Mouse (Mus musculus) ES-Bruce4 (cell line): ENCODE data around the gene Clrn2. TPM values are rescaled to one million over a fixed set of nuclear protein-coding genes. Genes with fewer than 3 reads are reported as not detected.

Experiments
- H3K27ac ChIP-seq: 2 replicates; pipeline ENCODE4 v1.5.1; 2012; ENCODE audit warnings: low read length, inconsistent platforms; ENCODE audit not compliant: insufficient read depth
- H3K27me3 ChIP-seq: 2 replicates; pipeline ENCODE4 v1.6.1; 2012; ENCODE audit warnings: mild to moderate bottlenecking, low read length, inconsistent platforms; ENCODE audit not compliant: control insufficient read depth, poor library complexity, insufficient read depth, severe bottlenecking
- H3K36me3 ChIP-seq: 2 replicates; pipeline ENCODE4 v1.6.1; 2012; ENCODE audit warnings: inconsistent platforms, mild to moderate bottlenecking, low read length, moderate library complexity; ENCODE audit not compliant: control insufficient read depth, poor library complexity, insufficient read depth, severe bottlenecking
- H3K4me1 ChIP-seq: one replicate; pipeline ENCODE4 v1.8.1; 2011; ENCODE audit warnings: low read length; ENCODE audit not compliant: control insufficient read depth, insufficient read depth
- H3K4me3 ChIP-seq: 2 replicates; pipeline ENCODE4 v1.5.1; 2011; ENCODE audit warnings: low read depth, mild to moderate bottlenecking, low read length
- H3K9ac ChIP-seq: 2 replicates; pipeline ENCODE4 v1.6.1; 2012; ENCODE audit warnings: low read depth, mild to moderate bottlenecking, inconsistent platforms; ENCODE audit not compliant: poor library complexity, severe bottlenecking
- H3K9me3 ChIP-seq: replicated peaks from 2 replicates; pipeline ENCODE4 v1.6.1; 2012; ENCODE audit warnings: mild to moderate bottlenecking, low read length, inconsistent platforms; ENCODE audit not compliant: control insufficient read depth, poor library complexity, insufficient read depth, severe bottlenecking
- CTCF ChIP-seq: IDR thresholded peaks from one replicate; pipeline ENCODE4 v1.8.1; 2011; ENCODE audit warnings: low read depth, low read length
- EP300 ChIP-seq: IDR thresholded peaks from 2 replicates; pipeline ENCODE4 v1.6.1; 2011; ENCODE audit warnings: low read depth, low read length; ENCODE audit not compliant: insufficient read depth
- POLR2A ChIP-seq: IDR thresholded peaks from one replicate; pipeline ENCODE4 v1.8.1; 2011; ENCODE audit warnings: low read length; ENCODE audit not compliant: insufficient read depth
- polyA plus RNA-seq: library from polyadenylated mRNA; stranded (reverse); fragments of >200 nt; gene quantifications from 2 replicates; pipeline ENCODE4 v1.2.4, GENCODE M21; 2011; ENCODE audit warnings: low read depth; ENCODE audit not compliant: missing spikeins, insufficient read depth, insufficient read length

The Clrn2 gene
- polyA plus RNA-seq, 1 experiment = not detected

GRCm38 (mm10) chr5:45497564-45497963, 44.0 kb downstream of the Clrn2 start:
- no peak overlapping the region for H3K27ac ChIP-seq
- TF ChIP-seq CTCF (no peak), EP300 (no peak), POLR2A (no peak)
- H3K36me3 ChIP-seq = peaks cover 58% of the 10 kb centered on the region

GRCm38 (mm10) chr5:45510071-45510470, 56.5 kb downstream of the Clrn2 start:
- no peak for TF ChIP-seq EP300
- no peak for TF ChIP-seq POLR2A
- no peak for TF ChIP-seq CTCF
- H3K9ac ChIP-seq = no peak overlapping the region
- H3K27me3 ChIP-seq = no peaks in the 10 kb centered on the region
- no peak overlapping the region for H3K4me3 ChIP-seq
- H3K36me3 ChIP-seq = peaks cover 79% of the 10 kb centered on the region
- H3K27ac ChIP-seq = no peak overlapping the region
- H3K4me1 ChIP-seq = no peaks in the 10 kb centered on the region
- H3K9me3 ChIP-seq = no peaks in the 10 kb centered on the region

More at GRCm38 (mm10) chr5:45497564-45497963, 44.0 kb downstream of the Clrn2 start:
- H3K9me3 ChIP-seq = no peaks in the 10 kb centered on the region
- peaks cover 7% of the 10 kb centered on the region for H3K4me1 ChIP-seq
- H3K9ac ChIP-seq = no peak overlapping the region
- no peaks in the 10 kb centered on the region for H3K27me3 ChIP-seq
- H3K4me3 ChIP-seq = no peak overlapping the region

- H3K27ac ChIP-seq = no peak overlapping the region
- H3K4me3 ChIP-seq = no peak overlapping the region
- TF ChIP-seq CTCF (no peak), EP300 (no peak), POLR2A (no peak)
- H3K9ac ChIP-seq = no peak overlapping the region
- peaks cover 61% of the 10 kb centered on the region for H3K36me3 ChIP-seq
- no peaks in the 10 kb centered on the region for H3K27me3 ChIP-seq
- H3K9me3 ChIP-seq = no peaks in the 10 kb centered on the region
- no peaks in the 10 kb centered on the region for H3K4me1 ChIP-seq
Observed at GRCm38 (mm10) chr5:45512908-45513307, 59.4 kb downstream of the Clrn2 start.

GRCm38 (mm10) chr5:45513511-45513910, 60.0 kb downstream of the Clrn2 start:
- TF ChIP-seq CTCF (no peak), POLR2A (no peak), EP300 (no peak)
- H3K36me3 ChIP-seq = peaks cover 59% of the 10 kb centered on the region

More at GRCm38 (mm10) chr5:45513511-45513910, 60.0 kb downstream of the Clrn2 start:
- no peaks in the 10 kb centered on the region for H3K9me3 ChIP-seq
- no peaks in the 10 kb centered on the region for H3K27me3 ChIP-seq
- H3K9ac ChIP-seq = no peak overlapping the region
- no peak overlapping the region for H3K27ac ChIP-seq
- no peaks in the 10 kb centered on the region for H3K4me1 ChIP-seq
- no peak overlapping the region for H3K4me3 ChIP-seq

Other genes with a start within 250 kb of the Clrn2 start
- gene Qdpr, start 3.5 kb upstream of the Clrn2 start, polyA plus RNA-seq = 95.1 and 100 TPM in 2 replicates
- 190 and 201 TPM in 2 replicates for gene Lap3, start 39.6 kb downstream of the Clrn2 start, polyA plus RNA-seq
- gene Med28, start 66.5 kb downstream of the Clrn2 start, polyA plus RNA-seq = 57.9 and 67.8 TPM in 2 replicates
- gene Fam184b, start 185.9 kb downstream of the Clrn2 start, polyA plus RNA-seq = not detected in 2 replicates
- gene Ncapg, start 216.2 kb downstream of the Clrn2 start, polyA plus RNA-seq = 104 and 109 TPM in 2 replicates